Mouse (Mus musculus): ENCODE measurements around the gene Sertad3.
"Not testable (repeated sequence)": the region's sequence is repeated elsewhere in the genome, so short reads cannot be mapped to it uniquely, and the experiment has no call there.

The Sertad3 gene

DNA sequence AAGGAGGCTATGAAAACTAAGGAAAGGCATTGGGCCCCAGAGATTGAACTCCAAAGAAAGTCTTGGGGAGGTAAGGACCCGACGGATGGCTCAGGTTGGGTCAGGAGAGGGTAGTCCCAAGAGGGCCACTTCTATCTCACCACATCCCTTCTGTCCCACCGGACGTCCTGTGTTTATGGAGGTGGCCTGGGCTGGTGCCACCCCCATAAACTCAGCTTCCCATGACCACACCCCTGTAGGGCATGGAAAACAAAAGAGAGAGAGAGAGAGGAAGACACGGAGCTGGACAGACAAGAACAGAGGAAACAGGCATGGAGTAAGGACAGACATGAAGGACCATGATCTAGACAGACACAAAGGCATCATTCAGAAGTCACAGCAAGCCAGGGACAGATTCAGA is 19.9 kb downstream of the Sertad3 start:
- DNase-seq, result no peak

DNA sequence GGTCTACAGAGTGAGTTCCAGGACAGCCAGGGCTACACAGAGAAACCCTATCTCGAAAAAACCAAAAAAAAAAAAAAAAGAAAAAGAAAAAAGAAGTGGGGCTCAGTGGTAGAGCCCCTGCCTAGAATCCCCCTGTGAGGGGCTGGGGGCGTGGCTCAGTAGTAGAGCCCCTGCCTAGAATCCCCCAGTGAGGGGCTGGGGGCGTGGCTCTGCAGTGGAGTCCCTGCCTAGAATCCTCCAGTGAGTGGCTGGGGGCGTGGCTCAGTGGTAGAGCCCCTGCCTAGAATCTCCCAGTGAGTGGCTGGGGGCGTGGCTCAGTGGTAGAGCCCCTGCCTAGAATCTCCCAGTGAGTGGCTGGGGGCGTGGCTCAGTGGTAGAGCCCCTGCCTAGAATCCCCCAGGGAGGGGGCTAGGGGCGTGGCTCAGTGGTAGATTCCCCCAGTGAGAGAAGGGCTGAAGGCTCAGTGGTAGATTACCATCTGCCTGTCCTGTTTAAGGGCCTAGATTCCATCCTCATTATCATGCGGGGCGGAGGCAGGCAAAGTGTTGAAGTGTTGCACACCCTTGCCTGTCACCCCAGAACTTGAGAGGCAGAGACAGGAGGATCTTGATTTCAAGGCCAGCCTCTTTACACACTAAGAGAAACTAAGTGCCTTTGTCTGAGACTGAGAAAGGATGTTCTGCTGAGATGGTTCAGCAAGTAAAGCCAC is 21.2 kb downstream of the Sertad3 start:
- DNase-seq, result not testable (repeated sequence)

DNA sequence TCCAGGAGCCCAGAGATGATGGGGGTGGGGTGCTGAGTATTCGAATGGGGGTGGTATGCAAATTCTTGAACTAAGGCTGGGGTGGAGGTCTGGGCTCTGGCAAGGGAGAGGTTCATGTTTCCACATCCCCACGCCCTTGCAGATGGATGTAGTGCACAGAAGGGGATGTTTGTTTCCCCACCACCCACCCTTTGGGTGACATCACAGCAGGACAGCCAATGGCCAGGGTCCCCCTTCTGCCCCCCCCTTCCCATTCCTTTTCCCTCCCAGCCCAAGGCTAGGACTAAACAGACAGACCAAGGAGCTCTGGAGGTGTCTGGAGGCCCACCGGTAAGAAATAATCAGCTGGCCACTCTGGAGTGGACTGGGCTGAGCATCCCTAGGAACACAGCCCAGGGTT is 25.5 kb downstream of the Sertad3 start, which contains the start of gene Prx:
Gene Prx, plus strand, starts transcription at position 289 of the 400 bp plus-strand sequence.
- no peak for DNase-seq

DNA sequence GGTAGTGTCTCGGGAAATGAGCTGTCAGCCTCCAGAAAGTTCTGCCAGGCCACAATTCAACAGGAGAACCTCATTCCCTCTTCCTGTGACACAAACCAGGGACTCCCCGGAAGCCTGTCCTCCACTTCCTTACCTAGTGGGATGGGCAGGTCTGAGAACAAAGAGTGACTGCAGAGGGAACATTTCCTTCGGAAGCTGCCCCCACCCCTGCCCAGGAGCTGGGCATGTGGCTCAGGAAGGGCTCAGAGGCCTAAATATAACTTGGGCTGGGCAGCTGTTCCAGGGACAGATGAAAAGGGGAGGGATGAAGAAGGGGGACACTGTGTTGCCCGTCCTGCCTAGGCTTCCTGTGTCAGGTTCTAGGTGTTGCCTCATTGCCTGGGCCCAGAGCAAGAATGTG is 28.1 kb downstream of the Sertad3 start:
- DNase-seq, result no peak

DNA sequence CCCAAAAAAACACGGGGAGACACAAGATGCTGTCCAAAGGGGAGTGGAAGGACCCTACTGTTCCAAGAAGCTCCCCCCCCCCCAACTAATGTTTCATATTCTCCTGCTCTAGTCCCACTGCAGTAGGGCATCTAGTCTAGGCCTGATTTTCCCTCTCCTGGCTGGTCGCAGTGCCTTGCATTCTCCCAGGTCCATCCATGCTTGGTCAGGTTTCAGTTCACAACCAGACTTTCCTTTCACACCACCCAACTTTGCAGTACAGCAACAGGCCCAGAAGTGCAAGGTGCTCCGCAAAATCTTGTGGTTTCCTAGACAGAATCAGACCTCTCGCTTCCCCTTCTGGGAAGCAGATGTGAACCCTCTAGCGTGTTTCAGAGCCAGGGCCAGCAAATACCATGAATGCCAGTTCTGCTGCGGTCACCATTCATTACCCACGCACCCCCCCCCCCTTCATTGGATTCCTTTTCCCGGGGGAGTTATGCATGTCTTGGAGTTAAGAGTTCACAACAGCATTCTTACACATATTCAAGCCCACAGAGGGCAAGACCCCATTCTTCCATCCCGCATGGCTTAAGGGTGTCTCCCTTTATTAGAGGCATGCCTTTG is 33.3 kb downstream of the Sertad3 start:
- no peak for DNase-seq

DNA sequence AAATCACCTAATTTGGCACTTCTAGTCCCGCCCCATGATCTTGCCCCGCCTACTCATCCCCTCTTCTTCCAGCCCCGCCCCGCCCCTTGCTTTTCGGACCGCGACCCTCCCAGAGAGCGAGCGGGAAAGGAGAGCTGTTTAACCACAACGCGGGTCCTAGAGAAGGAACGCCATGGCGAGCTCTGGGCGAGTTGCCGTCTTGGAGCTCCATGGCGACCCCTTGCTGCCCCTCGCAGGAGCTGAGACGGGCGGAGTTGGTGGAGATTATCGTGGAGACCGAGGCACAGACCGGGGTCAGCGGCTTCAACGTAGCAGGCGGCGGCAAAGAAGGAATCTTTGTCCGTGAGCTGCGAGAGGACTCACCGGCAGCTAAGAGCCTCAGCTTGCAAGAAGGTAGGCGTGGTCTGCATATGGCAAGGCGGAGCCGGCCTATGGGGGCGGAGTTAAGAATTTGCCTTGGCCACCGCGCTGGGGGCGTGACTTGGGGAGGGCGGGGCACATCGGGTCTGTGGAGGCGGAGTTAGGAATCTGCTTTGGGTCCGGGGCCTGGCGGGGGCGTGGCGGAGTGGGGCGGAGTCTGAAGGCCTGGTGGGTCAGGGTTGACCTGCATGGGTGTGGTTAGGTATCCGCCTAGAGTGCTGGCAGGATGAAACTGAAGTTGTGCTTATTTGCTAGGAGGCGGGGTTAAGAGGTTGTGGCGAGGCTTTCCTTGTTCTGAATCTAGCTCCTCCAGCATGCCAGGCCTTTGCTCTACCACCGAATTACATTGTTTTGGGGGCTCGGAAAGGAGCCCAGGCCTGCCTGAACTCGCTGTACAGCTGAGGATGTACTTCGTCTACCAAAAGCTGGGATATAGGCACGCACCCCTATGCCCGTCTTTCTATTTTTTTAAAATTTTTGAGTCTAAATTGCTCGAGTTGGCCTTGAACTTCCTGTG is 34.4 kb downstream of the Sertad3 start:
- DNase-seq, result peak; percentile 91

DNA sequence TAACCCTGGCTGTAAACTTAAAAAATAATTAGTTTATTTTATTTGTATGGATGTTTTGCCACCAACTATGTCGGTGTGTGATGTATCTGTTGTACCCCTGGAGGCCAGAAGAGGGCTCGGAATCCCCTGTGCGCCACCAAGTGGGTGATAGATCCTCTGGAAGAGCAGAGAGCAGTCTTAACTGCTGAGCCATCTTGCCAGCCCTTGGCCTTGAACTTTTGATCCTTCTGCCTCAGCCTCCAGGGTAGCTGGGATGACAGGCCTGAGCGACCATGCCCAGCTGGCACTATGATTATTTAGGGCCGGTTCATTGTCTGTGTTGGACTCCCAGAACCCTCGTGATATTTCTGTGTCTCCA is 35.1 kb downstream of the Sertad3 start:
- no peak for DNase-seq

DNA sequence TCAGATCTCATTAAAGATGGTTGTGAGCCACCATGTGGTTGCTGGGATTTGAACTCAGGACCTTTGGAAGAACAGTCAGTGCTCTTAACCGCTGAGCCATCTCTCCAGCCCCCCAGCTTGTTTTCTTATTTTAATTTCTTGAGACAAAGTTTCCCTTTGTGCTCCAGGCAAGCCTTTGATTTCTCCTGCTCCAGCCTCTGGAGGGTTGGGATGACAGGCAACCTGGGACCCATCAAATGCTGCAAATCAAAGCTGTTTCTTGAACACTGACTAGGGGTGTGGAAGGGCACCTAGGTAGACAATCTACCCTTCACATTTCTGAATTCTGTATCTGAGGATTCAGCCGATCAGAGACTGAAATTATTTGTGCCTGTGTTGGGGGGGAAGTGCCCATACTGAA is 37.2 kb downstream of the Sertad3 start:
- DNase-seq, result no peak

DNA sequence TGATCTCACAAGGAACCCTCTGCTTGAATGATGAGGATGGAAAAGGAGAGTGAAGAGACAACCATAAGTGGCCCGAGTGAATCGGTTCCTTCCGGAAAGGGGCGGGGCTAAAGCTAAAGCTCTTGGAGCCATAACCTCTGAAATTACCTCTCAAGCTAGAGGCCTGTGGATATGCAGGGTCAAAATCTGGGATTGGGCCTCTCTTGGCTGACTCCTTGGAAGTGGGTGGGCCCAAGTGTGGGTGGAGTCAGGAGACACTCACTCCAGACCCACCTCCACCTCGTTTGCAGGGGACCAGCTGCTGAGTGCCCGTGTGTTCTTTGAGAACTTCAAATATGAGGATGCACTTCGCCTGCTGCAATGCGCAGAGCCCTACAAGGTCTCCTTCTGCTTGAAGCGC is 41.4 kb downstream of the Sertad3 start:
- DNase-seq, result no peak

DNA sequence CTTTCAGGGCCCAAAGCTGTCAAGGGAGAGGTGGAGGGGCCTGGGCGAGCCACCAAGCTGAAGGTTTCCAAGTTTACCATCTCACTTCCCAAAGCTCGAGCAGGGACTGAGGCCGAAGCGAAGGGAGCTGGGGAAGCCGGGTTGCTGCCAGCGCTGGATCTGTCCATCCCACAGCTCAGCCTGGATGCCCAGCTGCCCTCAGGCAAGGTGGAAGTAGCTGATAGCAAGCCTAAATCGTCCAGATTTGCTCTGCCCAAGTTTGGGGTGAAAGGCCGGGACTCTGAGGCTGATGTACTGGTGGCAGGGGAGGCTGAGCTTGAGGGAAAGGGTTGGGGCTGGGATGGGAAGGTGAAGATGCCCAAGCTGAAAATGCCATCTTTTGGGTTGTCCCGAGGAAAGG is 44.7 kb downstream of the Sertad3 start:
- DNase-seq, result no peak

DNA sequence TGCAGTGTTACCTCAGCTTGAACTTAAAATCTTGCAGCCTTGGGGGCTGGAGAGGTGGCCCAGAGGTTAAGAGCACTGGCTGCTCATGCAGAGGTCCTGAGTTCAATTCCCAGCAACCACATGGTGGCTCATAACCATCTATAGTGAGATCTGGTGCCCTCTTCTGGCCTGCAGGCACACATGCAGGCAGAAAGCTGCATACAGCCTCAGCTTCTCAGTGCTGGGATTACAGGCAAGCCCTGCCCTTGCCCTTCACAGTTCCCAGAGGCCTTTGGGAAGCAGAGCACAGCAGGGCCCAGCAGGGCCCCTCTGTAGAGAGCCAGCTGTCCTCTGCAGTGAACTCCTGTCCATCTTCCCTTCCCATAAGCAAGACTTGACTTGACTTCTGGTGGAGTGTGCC is 46.5 kb downstream of the Sertad3 start:
- no peak for DNase-seq

DNA sequence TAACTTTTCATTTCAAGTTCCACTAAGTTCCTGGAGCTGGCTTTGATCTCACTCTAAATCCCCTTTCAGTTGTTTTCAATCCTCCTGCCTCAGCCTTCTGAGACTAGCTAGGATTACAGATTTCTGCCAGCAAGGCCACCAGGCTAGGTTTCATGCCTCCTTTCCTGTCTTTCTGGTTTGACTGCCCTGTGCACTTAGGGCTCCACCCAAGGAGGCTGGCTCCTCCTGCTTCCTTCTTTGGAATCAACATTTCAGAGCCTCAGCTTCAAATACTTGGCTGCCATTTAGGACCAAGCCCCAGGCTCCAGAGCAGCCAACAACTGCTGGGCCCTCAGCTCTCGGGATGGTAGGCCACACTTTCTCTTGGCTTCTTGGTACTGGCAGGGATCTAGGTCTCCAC is 47.0 kb downstream of the Sertad3 start:
- no peak for DNase-seq

DNA sequence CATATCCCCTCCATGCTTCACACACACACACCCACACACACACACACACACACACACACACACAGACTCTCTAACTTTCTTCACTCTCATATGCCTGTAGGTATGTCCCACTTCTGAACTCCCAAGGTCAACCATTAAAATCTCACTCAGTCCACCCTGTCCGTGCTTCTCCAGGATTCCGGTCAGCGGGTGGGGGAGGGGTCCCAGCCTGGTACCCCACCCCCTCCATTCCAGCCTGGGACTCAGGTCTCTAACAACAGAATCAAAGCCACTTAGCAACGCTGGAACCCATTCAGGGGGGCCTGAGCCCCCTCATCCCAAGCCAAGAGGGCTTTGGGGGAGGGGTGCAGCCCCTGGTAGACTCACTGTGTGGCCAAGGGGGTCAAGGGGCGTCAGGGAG is 49.4 kb downstream of the Sertad3 start, which contains the start of gene Hipk4:
Gene Hipk4, plus strand, starts transcription at position 301 of the 400 bp plus-strand sequence.
- DNase-seq, result no peak

DNA sequence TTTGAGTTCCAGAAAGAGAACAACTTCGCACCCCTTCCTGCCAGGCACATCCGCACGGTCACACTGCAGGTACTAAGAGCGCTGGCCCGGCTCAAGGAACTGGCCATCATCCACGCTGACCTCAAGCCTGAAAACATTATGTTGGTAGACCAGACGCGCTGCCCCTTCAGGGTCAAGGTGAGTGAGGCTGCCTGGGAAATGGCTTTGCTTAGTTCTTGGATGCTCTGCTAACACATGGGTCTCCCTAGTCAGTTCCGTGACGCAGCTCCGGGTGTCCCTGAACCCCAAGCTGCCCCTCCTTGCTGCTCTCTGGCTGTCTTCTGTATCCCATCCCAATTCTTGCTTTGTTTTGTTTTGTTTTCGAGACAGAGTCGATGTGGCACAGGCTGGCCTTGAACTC is 50.2 kb downstream of the Sertad3 start:
- DNase-seq, result no peak

DNA sequence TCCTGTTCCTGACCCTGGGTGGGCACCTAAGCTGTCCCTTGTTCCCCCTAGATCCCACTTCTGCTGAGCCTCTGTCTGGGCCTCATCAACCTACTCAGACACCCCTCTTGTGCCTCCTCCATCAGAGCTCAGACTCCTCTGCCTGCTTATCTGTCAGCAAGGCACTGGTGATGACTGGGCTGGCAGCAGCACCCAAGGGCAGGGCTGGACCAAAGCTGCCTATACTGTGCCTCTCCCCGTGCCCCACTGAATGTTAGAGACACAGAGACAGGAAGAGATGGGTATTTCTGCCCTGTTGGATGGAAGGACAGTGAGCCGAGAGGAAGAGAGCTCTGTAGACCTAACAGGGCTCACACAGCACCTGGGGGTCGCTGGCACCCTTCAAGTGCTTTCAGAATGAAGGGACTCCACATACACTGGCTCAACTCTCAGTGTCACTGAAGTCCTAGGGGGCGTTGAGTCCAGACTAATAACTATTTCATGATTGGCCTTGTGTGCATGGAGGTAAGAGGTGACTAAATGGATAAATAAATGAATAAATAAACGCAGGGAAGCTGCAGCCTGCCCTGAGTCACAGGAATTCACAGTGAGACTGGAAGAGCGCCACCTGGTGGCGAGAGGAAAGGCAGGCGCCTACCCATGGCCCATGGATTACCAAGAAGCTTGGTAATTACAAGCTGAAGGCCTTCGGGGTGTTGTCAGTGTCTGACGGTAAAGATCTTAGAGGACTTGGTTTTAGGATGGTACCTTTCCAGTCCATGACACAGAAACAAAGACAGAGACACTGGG is 52.7 kb downstream of the Sertad3 start:
- peak; percentile 81 for DNase-seq

Data from right cerebral cortex, adult 18-20 months (tissue).